Mouse (Mus musculus) stomach, postnatal 0 days (tissue): ENCODE measurements around the gene Npas2.

ENCODE experiments used
- CTCF ChIP-seq: IDR thresholded peaks from 2 replicates; pipeline ENCODE4 v1.5.1; 2016; ENCODE audit warnings: antibody characterized with exemption, low read depth, mild to moderate bottlenecking, moderate library complexity
- EP300 ChIP-seq: optimal IDR thresholded peaks from 2 replicates; pipeline ENCODE3; 2016; ENCODE audit warnings: antibody characterized with exemption

DNA sequence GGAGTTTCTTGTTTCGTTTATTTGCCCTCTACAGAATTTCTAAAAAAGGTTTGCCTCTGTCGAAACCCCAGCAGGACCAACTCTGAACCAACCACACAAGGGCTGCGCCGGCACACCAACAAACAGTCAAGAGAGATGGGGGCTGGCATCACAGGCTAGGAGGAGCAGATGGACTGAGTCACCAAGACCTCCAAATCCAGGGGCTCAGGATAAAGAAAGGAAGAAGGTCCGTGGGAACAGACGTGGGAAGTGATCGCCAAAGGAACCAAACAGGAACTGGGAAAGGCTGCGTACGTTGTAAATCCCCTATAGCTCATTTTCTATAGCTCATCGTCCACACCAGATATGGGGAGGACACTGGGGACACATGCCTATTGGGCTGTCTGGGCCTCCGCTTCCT is 13.7 kb upstream of the Npas2 start:
- TF ChIP-seq CTCF (no peak), EP300 (no peak)
